Mouse (Mus musculus) ES-Bruce4 (cell line): ENCODE data around the gene Ankra2.

ENCODE experiments used
- CTCF ChIP-seq: IDR thresholded peaks from one replicate; pipeline ENCODE4 v1.8.1; 2011; ENCODE audit warnings: low read depth, low read length
- EP300 ChIP-seq: IDR thresholded peaks from 2 replicates; pipeline ENCODE4 v1.6.1; 2011; ENCODE audit warnings: low read depth, low read length; ENCODE audit not compliant: insufficient read depth

DNA sequence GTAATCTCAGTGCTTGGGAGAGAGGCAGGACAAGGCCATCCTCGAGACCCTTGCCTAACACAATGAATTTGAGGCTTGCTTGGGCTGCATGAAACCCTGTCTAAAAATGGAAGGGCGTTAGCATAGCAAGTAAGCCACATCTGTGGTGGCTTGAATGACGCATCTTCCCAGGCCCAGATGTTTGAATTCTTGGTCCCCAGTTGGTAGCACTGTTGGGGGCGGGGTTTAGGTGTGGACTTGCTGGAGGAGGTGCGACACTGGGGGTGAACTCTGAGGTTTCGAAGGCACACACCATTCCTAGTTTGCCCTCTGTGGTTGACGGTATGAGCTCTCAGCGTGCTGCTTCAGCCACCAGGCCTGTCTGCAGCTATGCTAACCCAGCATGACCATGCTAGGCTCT, 28.8 kb downstream of the Ankra2 start:
- no peak for TF ChIP-seq CTCF
- no peak for TF ChIP-seq EP300
